ENCODE assay signal across 9 mouse cellular contexts in genomic region chr12:73034901-73035895, GRCm38 (mm10). TPM values are rescaled to one million over a fixed set of nuclear protein-coding genes. Genes with fewer than 3 reads are reported as not detected.
DNase-seq lines count a peak whose midpoint lies in the region; ATAC-seq lines count a peak whose summit lies in the region.
"Had no signal": no experiment of that assay in that cellular context is flagged by ENCODE, and none has a peak within 500 bp of the region (broad histone marks: within the 10 kb centered on the region; RNA-seq: fewer than 3 reads in every experiment).

No protein-coding gene starts in this region.

- DNase-seq in kidney, postnatal 4 days = peak; percentile 15 to 22
- no peak for DNase-seq in kidney, adult 9 months
- DNase-seq in embryo, embryonic 10.5 days (ENCODE audit: low spot score) = peak; percentile 77
- DNase-seq in gastrocnemius, adult 18-20 months (ENCODE audit: low spot score) = peak; percentile 56
- DNase-seq in layer of hippocampus, postnatal 25 days (ENCODE audit: extremely low spot score in 1 of 2, low spot score in 1 of 2) = no peak
- DNase-seq in cerebellum, adult 11-12 months = no peak
- DNase-seq: layer of hippocampus, postnatal 36 days had no signal

- ATAC-seq in megakaryocyte, adult 5-6 weeks (ENCODE audit: poor library complexity, severe bottlenecking) = peak; percentile 34; the same call in 1 of the 2 replicates
- ATAC-seq in cerebellum, adult (ENCODE audit: insufficient number of reproducible peaks, low FRiP score, low TSS enrichment) = no peak

RNA-seq across cellular contexts. Expression of gene Six1, which starts 18.5 kb away (rescaled TPM):
- total RNA-seq in gastrocnemius, adult 18-20 months (2021) = 10 to 100 TPM; 68.5 to 72.6 TPM
- 0.04 and 0.11 TPM in 2 replicates for total RNA-seq in megakaryocyte, adult 5-6 weeks (2015)
- total RNA-seq in megakaryocyte, adult 5-6 weeks (2017) = not detected in 2 replicates
- total RNA-seq in layer of hippocampus, postnatal 25 days (2021) = not detected

Comparison
In these comparisons a context has a peak if more than half of its experiments do, and no peak if none do; other contexts are left out.
1. DNase-seq: peak in kidney, postnatal 4 days (2 of 2), embryo, embryonic 10.5 days (single experiment) and gastrocnemius, adult 18-20 months (single experiment); none in kidney, adult 9 months (single experiment), layer of hippocampus, postnatal 25 days (0 of 2) and cerebellum, adult 11-12 months (single experiment).
2. RNA of gene Six1, which starts 18.5 kb away (total RNA-seq): 68.5 to 72.6 TPM in gastrocnemius, adult 18-20 months; not detected in layer of hippocampus, postnatal 25 days and 0.04 to 0.11 TPM in megakaryocyte, adult 5-6 weeks; every median in the first group is over 10 times any median in the second.